Mouse (Mus musculus) C2C12 (cell line): ENCODE results near the gene Rabgef1.

Experiments used
- CEBPB ChIP-seq: IDR thresholded peaks from one replicate; pipeline ENCODE4 v1.6.1; 2011; ENCODE audit warnings: low read depth, mild to moderate bottlenecking, control low read depth, moderate library complexity
- CTCF ChIP-seq: IDR thresholded peaks from one replicate; pipeline ENCODE4 v1.5.1; 2011; ENCODE audit not compliant: control insufficient read depth, insufficient read depth, insufficient read length
- FOSL1 ChIP-seq: IDR thresholded peaks from one replicate; pipeline ENCODE4 v1.8.0; 2011; ENCODE audit warnings: mild to moderate bottlenecking, low read length; ENCODE audit not compliant: poor library complexity, insufficient read depth, severe bottlenecking
- MAX ChIP-seq: IDR thresholded peaks from one replicate; pipeline ENCODE4 v1.6.1; 2011; ENCODE audit warnings: mild to moderate bottlenecking, control low read depth
- MYOD1 ChIP-seq: IDR thresholded peaks from one replicate; pipeline ENCODE4 v1.6.1; 2011; ENCODE audit warnings: low read depth; ENCODE audit not compliant: control insufficient read depth, insufficient read length
- MYOG ChIP-seq: IDR thresholded peaks from one replicate; pipeline ENCODE4 v1.6.1; 2011; ENCODE audit not compliant: control insufficient read depth, insufficient read length; ENCODE audit errors: extremely low read depth
- USF1 ChIP-seq: IDR thresholded peaks from one replicate; pipeline ENCODE4 v1.6.1; 2011; ENCODE audit warnings: low read depth, mild to moderate bottlenecking, control low read depth, moderate library complexity

DNA sequence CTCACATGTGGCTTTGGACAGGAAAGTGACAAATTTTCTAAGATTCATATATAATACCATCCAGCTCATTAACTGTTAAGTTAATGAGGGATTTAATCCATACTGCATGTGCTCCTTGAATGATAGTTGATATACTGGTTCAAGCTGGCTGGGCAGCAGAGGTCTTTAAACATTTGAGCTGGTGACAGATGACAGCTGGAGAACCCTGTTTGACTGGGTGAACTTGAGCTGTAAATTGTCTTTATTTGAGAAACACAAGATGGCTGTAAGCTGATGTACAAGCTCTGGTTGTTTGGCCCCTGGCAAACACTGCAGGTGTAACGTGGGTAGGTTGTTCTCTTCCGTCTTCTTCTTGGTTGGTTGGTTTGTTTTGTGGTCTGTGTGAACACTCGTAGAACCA is 22.2 kb downstream of the Rabgef1 start:
- TF ChIP-seq CTCF: no peak
- no peak for TF ChIP-seq CEBPB
- no peak for TF ChIP-seq MAX
- TF ChIP-seq MYOG: no peak
- TF ChIP-seq USF1: no peak
- no peak for TF ChIP-seq FOSL1
- no peak for TF ChIP-seq MYOD1
